Mouse (Mus musculus): Measurements from ENCODE around the gene Plxna1. TPM values are rescaled to one million over a fixed set of nuclear protein-coding genes. Genes with fewer than 3 reads are reported as not detected.
A peak's percentile ranks its signal among the peaks of the same experiment; 100 is the strongest.

Gene Plxna1
- polyA plus RNA-seq, 2 experiments = 1.7 to 2.6 TPM

DNA sequence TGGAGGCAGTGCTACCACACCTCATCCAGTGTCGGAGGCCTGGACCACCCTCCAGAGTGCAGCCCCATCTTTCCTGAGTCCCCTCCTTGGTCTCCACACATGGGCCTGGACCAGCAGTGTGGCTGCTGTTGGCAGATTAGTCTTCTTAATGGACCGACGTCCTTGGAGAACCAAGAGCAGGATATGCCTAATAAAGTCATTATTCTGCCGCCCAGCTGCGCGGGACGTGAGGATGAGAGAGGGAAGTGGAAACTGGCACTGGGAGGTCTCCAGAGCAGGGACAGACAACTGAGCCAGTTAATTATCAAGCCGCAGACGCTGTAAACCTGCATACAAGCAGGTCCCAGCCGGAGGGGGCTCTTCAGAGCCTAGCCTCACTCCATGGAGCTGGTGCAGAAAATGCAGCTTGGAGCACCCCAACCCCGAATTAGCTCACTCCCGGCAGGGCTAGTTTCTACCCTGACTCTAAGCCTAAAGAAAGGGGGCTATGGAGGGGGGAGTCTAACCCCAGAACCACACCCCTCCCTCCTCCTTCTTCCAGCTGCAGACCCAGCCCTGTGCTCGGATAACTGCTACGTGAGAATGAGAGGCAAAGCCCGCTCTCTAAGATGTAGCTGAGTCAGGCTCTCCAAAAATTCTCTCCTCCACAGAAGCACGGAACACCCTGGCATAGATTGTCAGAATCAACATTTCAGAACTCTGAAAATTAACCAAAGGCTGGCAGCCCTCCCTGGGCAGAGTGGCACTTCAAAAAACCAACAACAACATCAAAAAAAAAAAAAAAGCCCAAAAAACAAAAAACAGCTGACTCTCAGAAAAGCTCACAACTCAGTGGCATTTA lies 80.7 kb downstream of the Plxna1 start:
- Histone ChIP-seq H3K27ac (no peak overlapping the region), H3K4me2 (ENCODE audit: low read depth) (no peak overlapping the region), H3K4me1 (replicated peaks; ENCODE audit: control insufficient read depth in 2 of 2, insufficient read depth in 2 of 2, low read length in 1 of 2) (0 out of 4 replicates have a peak, but pooled peaks cover 0 to 2% of the 10 kb centered on the region in 2 experiments), H3K27me3 (ENCODE audit: control insufficient read depth, insufficient read depth, low read length) (no peaks in the 10 kb centered on the region), H3K9ac (replicated peaks) (no peak overlapping the region), H3K4me3 (ENCODE audit: insufficient read depth in 1 of 2, low read depth in 2 of 2, low read length in 2 of 2) (no peak overlapping the region), H3K36me3 (replicated peaks; ENCODE audit: control insufficient read depth, insufficient read depth, low read depth) (no peaks in the 10 kb centered on the region), H3K9me3 (ENCODE audit: control insufficient read depth, low read length) (no peaks in the 10 kb centered on the region)
- ATAC-seq (ENCODE audit: insufficient read depth) (no peak), DNase-seq (ENCODE audit: low read depth in 3 of 3, low spot score in 3 of 3) (no peak)
- TF ChIP-seq CTCF (IDR thresholded peaks at IDR 0.05; ENCODE audit: low read depth) = no peak
- no peak for TF ChIP-seq EP300 (IDR thresholded peaks at IDR 0.05; ENCODE audit: low read depth)
- WGBS (ENCODE audit: insufficient replicate concordance) = 24% methylated on average over 16 of the region's 16 CpGs

- 0 out of 2 replicates have a peak, but pooled peaks have one; percentile 35 for ATAC-seq (ENCODE audit: insufficient read depth)
Measured at GRCm38 (mm10) chr6:89280555-89280954, 81.9 kb downstream of the Plxna1 start.

DNA sequence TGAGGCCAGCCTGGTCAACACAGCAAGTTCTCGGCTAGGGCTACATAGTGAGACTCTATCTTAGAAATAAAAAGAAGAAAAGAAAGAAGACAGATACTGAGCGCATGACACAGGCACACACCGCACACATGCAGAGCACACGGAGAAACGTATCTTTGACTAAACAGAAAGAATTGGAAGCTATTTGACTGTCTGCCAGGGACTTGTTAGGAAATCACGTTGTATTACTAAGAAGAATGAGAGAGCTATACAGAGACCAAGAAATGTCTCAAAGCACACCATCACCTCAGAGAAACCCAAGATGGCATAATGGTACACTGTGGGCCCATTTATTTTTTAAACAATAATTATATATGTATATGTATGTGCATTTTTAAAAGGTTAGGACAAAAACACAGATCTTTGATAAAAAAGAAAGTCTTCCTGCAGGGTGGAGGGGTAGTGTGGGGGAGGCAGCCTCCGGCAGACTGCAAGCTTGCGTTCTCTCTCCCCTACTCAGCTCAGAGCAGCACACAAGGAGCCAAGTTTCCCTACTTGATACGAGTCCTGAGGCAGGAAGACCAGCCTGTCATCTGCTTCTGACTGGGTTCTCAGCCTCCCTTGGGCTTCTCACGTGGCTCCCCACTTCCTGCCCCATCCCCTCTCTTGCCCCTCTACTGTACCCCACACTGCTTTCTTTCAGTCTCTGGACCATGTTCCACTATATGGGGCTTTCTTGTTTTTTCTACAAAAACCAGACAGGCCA lies 90.5 kb downstream of the Plxna1 start:
- DNase-seq (ENCODE audit: low read depth in 3 of 3, low spot score in 3 of 3) (no peak), ATAC-seq (ENCODE audit: insufficient read depth) (no peak)
- H3K27ac ChIP-seq = no peak overlapping the region
- no peak overlapping the region for H3K9ac ChIP-seq (replicated peaks)
- no peaks in the 10 kb centered on the region for H3K9me3 ChIP-seq (ENCODE audit: control insufficient read depth, low read length)
- WGBS (ENCODE audit: insufficient replicate concordance) = 53% methylated on average over 10 of the region's 10 CpGs
- no peaks in the 10 kb centered on the region for H3K36me3 ChIP-seq (replicated peaks; ENCODE audit: control insufficient read depth, insufficient read depth, low read depth)
- H3K4me2 ChIP-seq (ENCODE audit: low read depth) = no peak overlapping the region
- no peaks in the 10 kb centered on the region for H3K4me1 ChIP-seq (replicated peaks; ENCODE audit: control insufficient read depth in 2 of 2, insufficient read depth in 2 of 2, low read length in 1 of 2)
- H3K27me3 ChIP-seq (ENCODE audit: control insufficient read depth, insufficient read depth, low read length) = no peaks in the 10 kb centered on the region
- no peak overlapping the region for H3K4me3 ChIP-seq (ENCODE audit: insufficient read depth in 1 of 2, low read depth in 2 of 2, low read length in 2 of 2)
- TF ChIP-seq EP300 (IDR thresholded peaks at IDR 0.05; ENCODE audit: low read depth) = no peak

More at GRCm38 (mm10) chr6:89280555-89280954, 81.9 kb downstream of the Plxna1 start:
- 45% methylated on average over 4 of the region's 4 CpGs for WGBS (ENCODE audit: insufficient replicate concordance)
- no peak overlapping the region for H3K27ac ChIP-seq
- no peaks in the 10 kb centered on the region for H3K9me3 ChIP-seq (ENCODE audit: control insufficient read depth, low read length)
- no peaks in the 10 kb centered on the region for H3K36me3 ChIP-seq (replicated peaks; ENCODE audit: control insufficient read depth, insufficient read depth, low read depth)
- TF ChIP-seq CTCF (IDR thresholded peaks at IDR 0.05; ENCODE audit: low read depth) (no peak), EP300 (IDR thresholded peaks at IDR 0.05; ENCODE audit: low read depth) (no peak)
- H3K27me3 ChIP-seq (ENCODE audit: control insufficient read depth, insufficient read depth, low read length) = no peaks in the 10 kb centered on the region
- H3K9ac ChIP-seq (replicated peaks) = no peak overlapping the region
- H3K4me2 ChIP-seq (ENCODE audit: low read depth) = no peak overlapping the region
- no peak for DNase-seq (ENCODE audit: low read depth in 3 of 3, low spot score in 3 of 3)
- H3K4me3 ChIP-seq (ENCODE audit: insufficient read depth in 1 of 2, low read depth in 2 of 2, low read length in 2 of 2) = no peak overlapping the region
- H3K4me1 ChIP-seq (replicated peaks; ENCODE audit: control insufficient read depth in 2 of 2, insufficient read depth in 2 of 2, low read length in 1 of 2) = no peaks in the 10 kb centered on the region

- Histone ChIP-seq H3K27ac (no peak overlapping the region), H3K4me1 (replicated peaks; ENCODE audit: control insufficient read depth in 2 of 2, insufficient read depth in 2 of 2, low read length in 1 of 2) (no peaks in the 10 kb centered on the region), H3K9me3 (ENCODE audit: control insufficient read depth, low read length) (no peaks in the 10 kb centered on the region), H3K4me3 (ENCODE audit: insufficient read depth in 1 of 2, low read depth in 2 of 2, low read length in 2 of 2) (no peak overlapping the region), H3K4me2 (ENCODE audit: low read depth) (no peak overlapping the region), H3K9ac (replicated peaks) (no peak overlapping the region), H3K27me3 (ENCODE audit: control insufficient read depth, insufficient read depth, low read length) (no peaks in the 10 kb centered on the region), H3K36me3 (replicated peaks; ENCODE audit: control insufficient read depth, insufficient read depth, low read depth) (no peaks in the 10 kb centered on the region)
- 57% methylated on average over 5 of the region's 5 CpGs for WGBS (ENCODE audit: insufficient replicate concordance)
- DNase-seq (ENCODE audit: low read depth in 3 of 3, low spot score in 3 of 3) = no peak
- ATAC-seq (ENCODE audit: insufficient read depth) = no peak
- TF ChIP-seq CTCF (IDR thresholded peaks at IDR 0.05; ENCODE audit: low read depth) (no peak), EP300 (IDR thresholded peaks at IDR 0.05; ENCODE audit: low read depth) (no peak)
Measured at GRCm38 (mm10) chr6:89267181-89267580, 95.2 kb downstream of the Plxna1 start.

Other genes with a start within 250 kb of the Plxna1 start
- 7.6 and 12.1 TPM in 2 replicates for gene Chchd6, start 233.0 kb upstream of the Plxna1 start, polyA plus RNA-seq (2012; rRNA removed)
- gene Chchd6, start 233.0 kb upstream of the Plxna1 start, polyA plus RNA-seq (2014; fragmentation: Nextera tagmentation; extraction: Ambion mirVana) = 16.3 and 19.1 TPM in 2 replicates